ENCODE assay signal across 18 mouse cellular contexts in genomic region chr5:96417121-96417520, GRCm38 (mm10). TPM values are rescaled to one million over a fixed set of nuclear protein-coding genes. Genes with fewer than 3 reads are reported as not detected.
"Had no signal": no experiment of that assay in that cellular context is flagged by ENCODE, and none has a peak within 500 bp of the region (broad histone marks: within the 10 kb centered on the region; RNA-seq: fewer than 3 reads in every experiment).

No protein-coding gene starts in this region.

- H3K9me3 ChIP-seq: limb, embryonic 12.5 days; limb, embryonic 15.5 days had no signal

- H3K4me2 ChIP-seq: limb, embryonic 12.5 days; limb, embryonic 15.5 days; liver, embryonic 11.5 days; lung, embryonic 14.5 days had no signal

- H3K27me3 ChIP-seq: limb, embryonic 12.5 days; limb, embryonic 15.5 days had no signal

- DNase-seq: kidney, adult 8-10 months; kidney, postnatal 14 days; layer of hippocampus, adult 9-11 months; left cerebral cortex, postnatal 4 days; liver, postnatal 0 days; lung, embryonic 14.5 days; midbrain, embryonic 14.5 days; thymus, adult 2 months; thymus, postnatal 14 days; thymus, postnatal 4 days had no signal

- ATAC-seq: liver, postnatal 0 days; lung, postnatal 0 days had no signal

- H3K27ac ChIP-seq: layer of hippocampus, adult 2 months; limb, embryonic 12.5 days; limb, embryonic 15.5 days; liver, embryonic 14.5 days; macrophage had no signal

- H3K9ac ChIP-seq: limb, embryonic 12.5 days; limb, embryonic 15.5 days; liver, embryonic 14.5 days; liver, postnatal 0 days; lung, embryonic 14.5 days had no signal

- H3K4me3 ChIP-seq: layer of hippocampus, adult 2 months; limb, embryonic 12.5 days; limb, embryonic 15.5 days had no signal

- H3K36me3 ChIP-seq: limb, embryonic 12.5 days; limb, embryonic 15.5 days had no signal

RNA-seq across cellular contexts. Expression of gene Fras1, which starts 43.4 kb away (rescaled TPM):
- total RNA-seq: megakaryocyte, adult 5-6 weeks had no signal
- polyA plus RNA-seq: macrophage had no signal
